Mouse (Mus musculus) urinary bladder, postnatal 25 days (tissue): ENCODE results near the gene Kcnh1.

Experiments
- DNase-seq: peaks from one replicate; pipeline ENCODE4 v3.0.0; 2022; ENCODE audit warnings: low spot score

Kcnh1 gene

GRCm38 (mm10) chr1:192415813-192416212 lies 225.2 kb downstream of the Kcnh1 start:
- no peak for DNase-seq

GRCm38 (mm10) chr1:192416241-192416821 lies 225.8 kb downstream of the Kcnh1 start:
- DNase-seq: no peak

- no peak for DNase-seq
Observed at GRCm38 (mm10) chr1:192419176-192419575, 228.6 kb downstream of the Kcnh1 start.

- DNase-seq: no peak
Observed at GRCm38 (mm10) chr1:192421377-192422166, 231.0 kb downstream of the Kcnh1 start.

GRCm38 (mm10) chr1:192431423-192431822 lies 240.8 kb downstream of the Kcnh1 start:
- DNase-seq: no peak

GRCm38 (mm10) chr1:192435503-192435902 lies 244.9 kb downstream of the Kcnh1 start:
- DNase-seq: no peak

- DNase-seq: no peak
Observed at GRCm38 (mm10) chr1:192439151-192439837, 248.7 kb downstream of the Kcnh1 start.

GRCm38 (mm10) chr1:192442772-192443445 lies 252.3 kb downstream of the Kcnh1 start:
- DNase-seq: no peak

GRCm38 (mm10) chr1:192443998-192444657 lies 253.6 kb downstream of the Kcnh1 start:
- DNase-seq: no peak

GRCm38 (mm10) chr1:192444658-192445447 lies 254.3 kb downstream of the Kcnh1 start:
- peak; percentile 9 for DNase-seq

GRCm38 (mm10) chr1:192446158-192446557 lies 255.6 kb downstream of the Kcnh1 start:
- no peak for DNase-seq

GRCm38 (mm10) chr1:192447666-192448065 lies 257.1 kb downstream of the Kcnh1 start:
- no peak for DNase-seq

GRCm38 (mm10) chr1:192448512-192448911 lies 257.9 kb downstream of the Kcnh1 start:
- no peak for DNase-seq

- DNase-seq: no peak
Observed at GRCm38 (mm10) chr1:192449572-192450351, 259.2 kb downstream of the Kcnh1 start.

GRCm38 (mm10) chr1:192450425-192450824 lies 259.9 kb downstream of the Kcnh1 start:
- DNase-seq: no peak

- DNase-seq: no peak
Observed at GRCm38 (mm10) chr1:192451722-192452121, 261.1 kb downstream of the Kcnh1 start.

- no peak for DNase-seq
Observed at GRCm38 (mm10) chr1:192454501-192454900, 263.9 kb downstream of the Kcnh1 start.

- DNase-seq: no peak
Observed at GRCm38 (mm10) chr1:192454981-192455380, 264.4 kb downstream of the Kcnh1 start.

- no peak for DNase-seq
Observed at GRCm38 (mm10) chr1:192457037-192457436, 266.5 kb downstream of the Kcnh1 start.

- peak; percentile 10 for DNase-seq
Observed at GRCm38 (mm10) chr1:192457526-192458206, 267.1 kb downstream of the Kcnh1 start.
